Mouse (Mus musculus): Measurements from ENCODE around the gene Zbtb4. TPM values are rescaled to one million over a fixed set of nuclear protein-coding genes. Genes with fewer than 3 reads are reported as not detected.
"Not testable (repeated sequence)": the region's sequence is repeated elsewhere in the genome, so short reads cannot be mapped to it uniquely, and the experiment has no call there.

Gene Zbtb4
- polyA plus RNA-seq, 1 experiment, result 3.6 TPM

DNA sequence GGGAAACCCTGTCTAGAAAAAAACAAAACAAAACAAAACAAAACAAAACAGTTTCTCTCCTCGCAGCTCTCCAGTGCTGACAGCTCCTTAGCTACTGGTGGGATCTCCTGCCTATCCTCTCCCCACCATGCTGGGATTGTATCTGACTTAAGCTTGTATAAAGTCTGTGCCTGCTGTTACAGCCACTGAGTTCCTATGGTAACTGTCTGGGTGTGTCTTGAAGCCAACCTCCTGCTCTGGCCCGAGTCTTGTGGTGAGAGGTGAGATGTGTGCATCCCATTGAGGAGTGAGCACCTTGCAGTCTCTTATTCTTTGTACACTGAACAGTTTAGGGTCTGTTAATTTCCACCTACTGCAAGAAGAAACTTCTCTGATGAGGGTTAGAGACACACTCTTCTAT, 42.6 kb upstream of the Zbtb4 start:
- TF ChIP-seq EP300 (IDR thresholded peaks at IDR 0.05; ENCODE audit: insufficient read depth, low read depth, low read length) (no peak), CTCF (IDR thresholded peaks at IDR 0.05; ENCODE audit: low read depth, low read length) (no peak), POLR2A (IDR thresholded peaks at IDR 0.05; ENCODE audit: insufficient read depth, low read length) (no peak)
- H3K9ac ChIP-seq (ENCODE audit: low read depth, poor library complexity, severe bottlenecking), result no peak overlapping the region
- no peak overlapping the region for H3K27ac ChIP-seq (ENCODE audit: insufficient read depth, low read length)
- no peaks in the 10 kb centered on the region for H3K36me3 ChIP-seq (ENCODE audit: control insufficient read depth, insufficient read depth, low read length, poor library complexity, severe bottlenecking)
- no peak overlapping the region for H3K4me3 ChIP-seq (ENCODE audit: low read depth, low read length)
- peaks cover 2% of the 10 kb centered on the region for H3K4me1 ChIP-seq (ENCODE audit: control insufficient read depth, insufficient read depth, low read length)
- H3K9me3 ChIP-seq (replicated peaks; ENCODE audit: control insufficient read depth, insufficient read depth, low read length, poor library complexity, severe bottlenecking), result no peaks in the 10 kb centered on the region
- no peaks in the 10 kb centered on the region for H3K27me3 ChIP-seq (ENCODE audit: control insufficient read depth, insufficient read depth, low read length, poor library complexity, severe bottlenecking)

DNA sequence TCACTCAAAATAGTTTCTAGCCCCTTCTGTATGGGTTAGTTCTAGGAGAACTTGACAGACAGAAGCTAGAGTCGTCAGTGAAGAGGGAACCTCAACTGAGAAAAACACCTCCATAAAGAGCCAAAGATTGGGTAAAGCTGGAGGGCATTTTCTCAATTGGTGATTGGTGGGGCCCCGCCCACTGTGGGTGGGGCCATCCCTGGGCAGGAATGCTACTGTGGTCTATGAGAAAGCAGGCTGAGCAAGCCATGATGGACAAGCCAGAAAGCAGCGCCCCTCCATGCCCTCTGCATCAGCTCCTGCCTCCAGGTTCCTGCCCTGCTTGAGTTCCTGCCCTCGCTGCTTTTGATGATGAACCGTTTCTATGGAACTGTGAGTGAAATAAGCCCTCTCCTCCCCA, 39.8 kb upstream of the Zbtb4 start:
- Histone ChIP-seq H3K36me3 (ENCODE audit: control insufficient read depth, insufficient read depth, low read length, poor library complexity, severe bottlenecking) (no peaks in the 10 kb centered on the region), H3K27me3 (ENCODE audit: control insufficient read depth, insufficient read depth, low read length, poor library complexity, severe bottlenecking) (no peaks in the 10 kb centered on the region), H3K9ac (ENCODE audit: low read depth, poor library complexity, severe bottlenecking) (peak overlapping the region; percentile 52), H3K4me3 (ENCODE audit: low read depth, low read length) (peak overlapping the region; percentile 56), H3K4me1 (ENCODE audit: control insufficient read depth, insufficient read depth, low read length) (peaks cover 2% of the 10 kb centered on the region), H3K27ac (ENCODE audit: insufficient read depth, low read length) (no peak overlapping the region), H3K9me3 (replicated peaks; ENCODE audit: control insufficient read depth, insufficient read depth, low read length, poor library complexity, severe bottlenecking) (no peaks in the 10 kb centered on the region)
- TF ChIP-seq POLR2A (IDR thresholded peaks at IDR 0.05; ENCODE audit: insufficient read depth, low read length) (peak; percentile 27), CTCF (IDR thresholded peaks at IDR 0.05; ENCODE audit: low read depth, low read length) (no peak)

DNA sequence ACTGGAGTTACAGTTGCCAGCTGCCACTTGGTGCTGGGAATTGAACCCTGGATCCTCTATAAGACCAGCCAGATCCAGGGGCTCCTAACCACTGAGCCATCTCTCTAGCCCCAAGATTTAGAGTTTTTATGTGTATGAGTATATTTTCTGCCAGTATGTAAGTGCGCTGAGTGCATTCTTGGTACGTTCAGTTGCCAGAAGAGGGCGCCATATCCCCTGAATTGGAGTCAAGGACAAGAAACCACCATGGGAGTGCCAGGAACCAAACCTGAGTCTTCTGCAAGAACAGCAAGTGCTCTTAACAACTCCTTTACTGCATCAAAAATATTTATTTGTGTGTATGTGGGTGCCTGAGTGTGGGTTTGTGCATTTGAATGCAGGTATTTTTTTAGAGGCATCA, 36.6 kb upstream of the Zbtb4 start:
- H3K4me3 ChIP-seq (ENCODE audit: low read depth, low read length), result no peak overlapping the region
- no peak overlapping the region for H3K27ac ChIP-seq (ENCODE audit: insufficient read depth, low read length)
- H3K27me3 ChIP-seq (ENCODE audit: control insufficient read depth, insufficient read depth, low read length, poor library complexity, severe bottlenecking), result no peaks in the 10 kb centered on the region
- no peak for TF ChIP-seq EP300 (IDR thresholded peaks at IDR 0.05; ENCODE audit: insufficient read depth, low read depth, low read length)
- TF ChIP-seq CTCF (IDR thresholded peaks at IDR 0.05; ENCODE audit: low read depth, low read length), result peak; percentile 65
- H3K9me3 ChIP-seq (replicated peaks; ENCODE audit: control insufficient read depth, insufficient read depth, low read length, poor library complexity, severe bottlenecking), result no peaks in the 10 kb centered on the region
- H3K36me3 ChIP-seq (ENCODE audit: control insufficient read depth, insufficient read depth, low read length, poor library complexity, severe bottlenecking), result peaks cover 4% of the 10 kb centered on the region
- no peaks in the 10 kb centered on the region for H3K4me1 ChIP-seq (ENCODE audit: control insufficient read depth, insufficient read depth, low read length)
- no peak overlapping the region for H3K9ac ChIP-seq (ENCODE audit: low read depth, poor library complexity, severe bottlenecking)

DNA sequence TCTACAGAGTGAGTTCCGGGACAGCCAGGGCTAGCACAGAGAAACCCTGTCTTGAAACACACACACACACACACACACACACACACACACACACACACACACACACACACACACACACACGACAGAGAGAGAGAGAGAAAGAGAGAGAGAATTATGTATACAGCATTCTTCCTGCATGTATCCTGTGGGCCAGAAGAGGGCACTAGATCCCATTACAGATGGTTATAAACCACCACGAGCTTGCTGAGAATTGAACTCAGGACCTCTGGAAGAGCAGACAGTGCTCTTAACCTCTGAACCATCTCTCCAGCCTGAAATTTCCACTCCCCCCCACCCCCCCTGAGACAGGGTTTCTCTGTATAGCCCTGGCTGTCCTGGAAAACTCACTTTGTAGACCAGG, 34.3 kb upstream of the Zbtb4 start:
- H3K27ac ChIP-seq (ENCODE audit: insufficient read depth, low read length); H3K9me3 ChIP-seq (replicated peaks; ENCODE audit: control insufficient read depth, insufficient read depth, low read length, poor library complexity, severe bottlenecking); H3K27me3 ChIP-seq (ENCODE audit: control insufficient read depth, insufficient read depth, low read length, poor library complexity, severe bottlenecking); H3K4me1 ChIP-seq (ENCODE audit: control insufficient read depth, insufficient read depth, low read length); H3K9ac ChIP-seq (ENCODE audit: low read depth, poor library complexity, severe bottlenecking); H3K4me3 ChIP-seq (ENCODE audit: low read depth, low read length): not testable (repeated sequence)
- peaks cover 26% of the 10 kb centered on the region for H3K36me3 ChIP-seq (ENCODE audit: control insufficient read depth, insufficient read depth, low read length, poor library complexity, severe bottlenecking)
- TF ChIP-seq CTCF (IDR thresholded peaks at IDR 0.05; ENCODE audit: low read depth, low read length), result peak; percentile 11

DNA sequence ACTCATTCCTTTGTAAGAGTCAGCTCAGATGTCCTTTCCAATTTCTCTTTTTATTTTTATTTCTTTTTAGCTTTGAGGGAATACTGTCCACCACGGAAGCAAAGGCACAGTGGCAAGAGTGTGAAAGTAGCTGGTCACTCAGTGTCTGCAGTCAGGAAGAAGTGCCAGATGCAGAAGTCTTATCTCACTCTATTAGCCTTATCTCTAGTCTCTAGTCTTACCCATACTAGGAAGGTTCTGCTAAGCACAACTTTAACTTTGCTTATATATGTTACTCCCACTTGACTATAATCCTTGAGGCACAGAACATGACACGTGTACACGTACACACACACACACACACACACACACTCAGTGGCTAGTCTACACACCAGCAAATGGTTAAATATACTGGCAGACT, 14.1 kb upstream of the Zbtb4 start:
- H3K9ac ChIP-seq (ENCODE audit: low read depth, poor library complexity, severe bottlenecking), result no peak overlapping the region
- peaks cover 2% of the 10 kb centered on the region for H3K4me1 ChIP-seq (ENCODE audit: control insufficient read depth, insufficient read depth, low read length)
- no peaks in the 10 kb centered on the region for H3K27me3 ChIP-seq (ENCODE audit: control insufficient read depth, insufficient read depth, low read length, poor library complexity, severe bottlenecking)
- H3K36me3 ChIP-seq (ENCODE audit: control insufficient read depth, insufficient read depth, low read length, poor library complexity, severe bottlenecking), result peaks cover 36% of the 10 kb centered on the region
- no peak overlapping the region for H3K4me3 ChIP-seq (ENCODE audit: low read depth, low read length)
- TF ChIP-seq EP300 (IDR thresholded peaks at IDR 0.05; ENCODE audit: insufficient read depth, low read depth, low read length) (no peak), POLR2A (IDR thresholded peaks at IDR 0.05; ENCODE audit: insufficient read depth, low read length) (no peak), CTCF (IDR thresholded peaks at IDR 0.05; ENCODE audit: low read depth, low read length) (no peak)
- H3K27ac ChIP-seq (ENCODE audit: insufficient read depth, low read length), result no peak overlapping the region
- H3K9me3 ChIP-seq (replicated peaks; ENCODE audit: control insufficient read depth, insufficient read depth, low read length, poor library complexity, severe bottlenecking), result no peaks in the 10 kb centered on the region

DNA sequence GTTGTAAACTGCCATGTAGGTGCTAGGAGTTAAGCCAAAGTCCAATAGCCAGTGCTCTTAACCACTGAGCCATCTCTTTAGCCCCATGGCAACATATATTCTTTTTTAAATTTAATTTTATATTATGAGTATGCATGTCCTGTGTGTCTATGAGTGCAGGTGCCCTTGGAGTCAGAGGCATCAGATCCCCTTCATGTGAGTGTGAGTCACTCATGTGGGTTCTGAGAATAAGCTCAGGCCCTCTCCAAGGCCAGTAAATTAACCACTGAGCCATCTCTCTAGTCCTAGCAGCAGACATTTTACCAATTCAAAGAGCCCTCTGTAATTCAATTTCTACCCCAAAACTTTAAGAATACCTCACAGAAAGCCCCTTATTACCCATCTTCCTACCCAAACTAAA, 13.0 kb upstream of the Zbtb4 start:
- peaks cover 2% of the 10 kb centered on the region for H3K4me1 ChIP-seq (ENCODE audit: control insufficient read depth, insufficient read depth, low read length)
- peaks cover 27% of the 10 kb centered on the region for H3K36me3 ChIP-seq (ENCODE audit: control insufficient read depth, insufficient read depth, low read length, poor library complexity, severe bottlenecking)
- TF ChIP-seq CTCF (IDR thresholded peaks at IDR 0.05; ENCODE audit: low read depth, low read length), result no peak
- no peak for TF ChIP-seq POLR2A (IDR thresholded peaks at IDR 0.05; ENCODE audit: insufficient read depth, low read length)
- TF ChIP-seq EP300 (IDR thresholded peaks at IDR 0.05; ENCODE audit: insufficient read depth, low read depth, low read length), result no peak
- no peaks in the 10 kb centered on the region for H3K27me3 ChIP-seq (ENCODE audit: control insufficient read depth, insufficient read depth, low read length, poor library complexity, severe bottlenecking)
- H3K9ac ChIP-seq (ENCODE audit: low read depth, poor library complexity, severe bottlenecking), result peak overlapping the region; percentile 52; the same call in 1 of the 2 replicates
- H3K9me3 ChIP-seq (replicated peaks; ENCODE audit: control insufficient read depth, insufficient read depth, low read length, poor library complexity, severe bottlenecking), result no peaks in the 10 kb centered on the region
- H3K4me3 ChIP-seq (ENCODE audit: low read depth, low read length), result no peak overlapping the region
- H3K27ac ChIP-seq (ENCODE audit: insufficient read depth, low read length), result peak overlapping the region; percentile 71

Measured in ES-Bruce4 (cell line).